Mouse (Mus musculus) liver, embryonic 16.5 days (tissue): ENCODE results near the gene Cblb. TPM values are rescaled to one million over a fixed set of nuclear protein-coding genes. Genes with fewer than 3 reads are reported as not detected.

Experiments used
- ATAC-seq: fragments of 200-750 bp; cut with Nextera tagmentation; 2 replicates; pipeline ENCODE4 v1.8.0; 2017; ENCODE audit warnings: low read depth, mild to moderate bottlenecking, moderate number of reproducible peaks, moderate library complexity
- H3K27ac ChIP-seq: fragments of 300-500 bp; sonication (generic); 2 replicates; pipeline ENCODE4 v1.5.1; 2014; ENCODE audit warnings: mild to moderate bottlenecking, low read length
- H3K27me3 ChIP-seq: fragments of 300-500 bp; sonication (generic); 2 replicates; pipeline ENCODE4 v1.6.1; 2014; ENCODE audit warnings: low read depth, low read length, mixed read lengths; ENCODE audit not compliant: control insufficient read depth, insufficient read depth
- H3K36me3 ChIP-seq: fragments of 300-500 bp; sonication (generic); 2 replicates; pipeline ENCODE4 v1.6.1; 2014; ENCODE audit warnings: mild to moderate bottlenecking; ENCODE audit not compliant: control insufficient read depth, insufficient read depth
- H3K4me1 ChIP-seq: fragments of 300-500 bp; sonication (generic); 2 replicates; pipeline ENCODE4 v1.6.1; 2014; ENCODE audit warnings: low read depth, low read length, mixed read lengths; ENCODE audit not compliant: control insufficient read depth
- H3K4me2 ChIP-seq: fragments of 300-500 bp; sonication (generic); 2 replicates; pipeline ENCODE4 v1.6.1; 2014; ENCODE audit warnings: low read depth, low read length, mixed read lengths
- H3K4me3 ChIP-seq: fragments of 300-500 bp; sonication (generic); 2 replicates; pipeline ENCODE4 v1.5.1; 2014; ENCODE audit warnings: low read depth, mild to moderate bottlenecking, low read length
- H3K9ac ChIP-seq: fragments of 300-500 bp; sonication (generic); 2 replicates; pipeline ENCODE4 v1.6.1; 2014; ENCODE audit warnings: low read depth, low read length
- H3K9me3 ChIP-seq: fragments of 300-500 bp; sonication (generic); replicated peaks from 2 replicates; pipeline ENCODE4 v1.6.1; 2016; ENCODE audit warnings: low read length; ENCODE audit not compliant: control insufficient read depth
- WGBS: fragments of 180-500 bp; shearing (Covaris S2); extraction: QIAGEN DNeasy Blood & Tissue Kit; methylation state at CpG from one replicate; pipeline ENCODE4 v1.1.7; 2014; ENCODE audit not compliant: insufficient replicate concordance; 5-methylcytosine and 5-hydroxymethylcytosine counted together
- polyA plus RNA-seq: library from polyadenylated mRNA; unstranded; fragments of >200 nt; fragmentation: Nextera tagmentation; extraction: Ambion mirVana; gene quantifications from 2 replicates; pipeline ENCODE4 v1.2.1, GENCODE M21; 2015

Cblb gene
- polyA plus RNA-seq, 1 experiment from 2014 or later, result 2.6 TPM

DNA sequence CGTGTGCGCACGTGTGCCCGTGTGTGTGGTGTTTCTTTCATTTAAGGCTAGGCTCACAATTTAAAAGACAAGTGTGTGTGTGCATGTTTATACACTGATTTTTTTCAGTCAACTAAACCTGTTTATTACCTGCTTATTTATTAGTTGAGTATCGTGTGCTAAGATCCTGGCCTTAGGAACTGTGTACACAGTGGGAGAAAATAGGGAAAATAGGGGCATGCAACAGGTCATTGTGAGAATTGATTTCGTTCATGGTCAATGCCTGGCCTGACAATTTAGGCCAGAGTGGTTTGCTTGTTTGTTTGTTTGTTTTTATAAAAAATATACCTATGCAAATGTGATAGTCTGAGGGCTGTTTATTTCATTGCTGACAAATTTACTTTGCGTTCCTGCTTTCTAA is 13.5 kb downstream of the Cblb start:
- Histone ChIP-seq H3K9ac (no peak overlapping the region), H3K27me3 (no peaks in the 10 kb centered on the region), H3K4me3 (no peak overlapping the region), H3K4me1 (no peaks in the 10 kb centered on the region), H3K9me3 (no peaks in the 10 kb centered on the region), H3K4me2 (no peak overlapping the region), H3K27ac (no peak overlapping the region), H3K36me3 (no peaks in the 10 kb centered on the region)
- no peak for ATAC-seq
- 80% methylated on average over 7 of the region's 7 CpGs for WGBS

DNA sequence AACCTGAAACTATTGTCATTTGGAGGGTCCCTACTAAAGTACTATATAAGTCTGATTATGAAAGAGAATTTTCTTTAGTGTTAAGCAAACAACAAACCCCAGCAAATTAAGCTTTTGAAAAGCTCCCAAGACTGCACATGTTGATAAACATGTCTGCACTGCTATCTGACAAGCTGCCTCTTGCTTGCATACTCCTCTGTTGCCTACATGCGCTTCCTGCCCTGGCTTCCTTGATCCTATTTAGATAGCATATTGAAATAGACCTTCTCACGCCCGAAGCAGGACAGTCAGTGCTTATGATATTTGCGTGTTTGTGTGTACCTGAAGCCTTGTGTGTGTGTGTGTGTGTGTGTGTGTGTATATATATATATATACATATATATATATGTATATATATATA is 14.0 kb downstream of the Cblb start:
- no peak overlapping the region for H3K9ac ChIP-seq
- H3K36me3 ChIP-seq, result no peaks in the 10 kb centered on the region
- 35% methylated on average over 4 of the region's 4 CpGs for WGBS
- no peak overlapping the region for H3K27ac ChIP-seq
- no peaks in the 10 kb centered on the region for H3K27me3 ChIP-seq
- no peaks in the 10 kb centered on the region for H3K4me1 ChIP-seq
- H3K4me2 ChIP-seq, result no peak overlapping the region
- no peak overlapping the region for H3K4me3 ChIP-seq
- H3K9me3 ChIP-seq, result no peaks in the 10 kb centered on the region
- ATAC-seq, result no peak

DNA sequence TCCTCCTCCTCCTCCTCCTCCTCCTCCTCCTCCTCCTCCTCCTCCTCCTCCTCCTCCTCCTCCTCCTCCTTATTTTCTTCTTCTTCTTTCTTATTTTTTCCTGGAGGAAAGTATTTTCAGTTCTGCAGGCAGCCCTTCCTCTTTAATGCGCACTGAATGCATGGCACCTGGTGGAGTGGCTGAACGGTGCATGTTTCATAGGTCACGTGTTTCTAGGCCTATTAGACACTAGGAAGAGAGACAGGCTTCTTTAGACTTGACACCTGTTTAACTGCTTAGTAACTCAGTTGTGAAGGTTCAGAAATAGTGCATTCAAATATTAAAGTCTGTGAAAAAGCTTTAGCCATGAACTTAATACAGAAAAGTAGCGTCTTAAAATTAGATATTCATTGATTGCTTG is 15.4 kb downstream of the Cblb start:
- WGBS, result 80% methylated on average over 4 of the region's 4 CpGs
- H3K27me3 ChIP-seq, result no peaks in the 10 kb centered on the region
- H3K4me1 ChIP-seq, result no peaks in the 10 kb centered on the region
- ATAC-seq, result no peak
- H3K36me3 ChIP-seq, result no peaks in the 10 kb centered on the region
- no peak overlapping the region for H3K4me2 ChIP-seq
- no peak overlapping the region for H3K4me3 ChIP-seq
- H3K27ac ChIP-seq, result no peak overlapping the region
- no peaks in the 10 kb centered on the region for H3K9me3 ChIP-seq
- H3K9ac ChIP-seq, result no peak overlapping the region

DNA sequence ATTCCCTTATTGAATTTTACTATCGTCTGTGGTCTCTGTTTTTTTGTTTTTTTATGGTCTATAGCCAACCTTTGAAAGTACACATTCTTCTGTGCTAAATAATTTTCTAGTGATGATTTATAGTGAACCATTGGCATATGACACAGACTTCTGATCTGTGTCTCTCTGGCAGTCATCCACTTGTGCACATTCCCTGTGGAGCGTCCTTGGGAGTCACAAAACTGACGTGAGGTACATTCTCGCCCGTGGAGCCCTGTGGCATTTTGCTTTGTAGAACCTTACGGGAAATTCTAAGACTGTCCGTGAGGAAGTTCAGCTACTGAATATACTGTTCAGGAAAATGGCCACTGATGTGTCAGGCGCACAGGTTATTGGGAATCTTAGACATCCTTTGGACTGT is 20.1 kb downstream of the Cblb start:
- 78% methylated on average over 8 of the region's 8 CpGs for WGBS
- Histone ChIP-seq H3K9ac (no peak overlapping the region), H3K4me3 (no peak overlapping the region), H3K36me3 (no peaks in the 10 kb centered on the region), H3K27ac (no peak overlapping the region), H3K9me3 (no peaks in the 10 kb centered on the region), H3K4me1 (no peaks in the 10 kb centered on the region), H3K27me3 (no peaks in the 10 kb centered on the region), H3K4me2 (no peak overlapping the region)
- no peak for ATAC-seq

DNA sequence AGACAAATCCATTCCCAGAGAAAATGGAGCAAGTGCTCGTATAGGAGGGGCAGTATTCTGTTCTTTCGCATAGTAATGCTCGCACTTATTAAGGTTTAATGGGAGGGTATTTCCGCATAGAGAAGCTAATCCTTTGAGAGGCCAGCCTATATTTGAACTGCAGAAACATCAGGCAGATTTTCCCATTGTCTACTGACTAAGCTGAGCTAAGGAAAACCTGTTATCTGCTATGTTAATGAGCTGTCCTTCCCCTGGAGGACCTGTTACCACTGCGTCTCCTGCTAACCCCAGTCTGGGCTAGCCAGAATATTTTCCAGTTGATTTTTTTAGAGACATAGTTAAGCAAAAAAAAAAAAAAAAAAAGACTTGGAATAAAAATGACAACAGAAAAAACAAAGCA is 21.7 kb downstream of the Cblb start:
- no peaks in the 10 kb centered on the region for H3K27me3 ChIP-seq
- no peak overlapping the region for H3K4me2 ChIP-seq
- WGBS, result 76% methylated on average over 5 of the region's 5 CpGs
- H3K27ac ChIP-seq, result no peak overlapping the region
- no peak overlapping the region for H3K4me3 ChIP-seq
- no peaks in the 10 kb centered on the region for H3K36me3 ChIP-seq
- H3K9me3 ChIP-seq, result no peaks in the 10 kb centered on the region
- H3K4me1 ChIP-seq, result peaks cover 3% of the 10 kb centered on the region; the same call in 1 of the 2 replicates
- no peak overlapping the region for H3K9ac ChIP-seq
- no peak for ATAC-seq

DNA sequence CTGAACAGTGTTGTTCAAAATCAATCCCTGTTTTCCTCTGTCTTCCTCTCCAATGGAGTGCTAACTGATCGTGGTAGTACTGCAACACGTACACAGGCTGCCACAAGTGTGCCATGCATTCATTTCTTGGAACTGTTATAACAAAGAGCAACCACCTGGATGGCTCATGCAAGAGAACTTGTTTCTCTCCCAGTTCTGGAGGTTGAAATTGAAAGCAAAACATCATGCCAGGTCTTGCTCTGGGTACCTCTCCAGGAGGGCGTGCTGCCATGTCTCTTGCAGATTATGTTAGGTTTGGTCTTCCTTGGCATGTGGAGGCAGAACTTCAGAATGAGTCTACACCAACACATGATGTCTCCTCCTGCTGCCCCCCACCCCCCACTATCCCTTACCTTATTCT is 24.2 kb downstream of the Cblb start:
- no peak overlapping the region for H3K9ac ChIP-seq
- WGBS, result 65% methylated on average over 3 of the region's 3 CpGs
- no peaks in the 10 kb centered on the region for H3K36me3 ChIP-seq
- peaks cover 13% of the 10 kb centered on the region for H3K4me1 ChIP-seq
- H3K27ac ChIP-seq, result no peak overlapping the region
- no peak for ATAC-seq
- H3K4me3 ChIP-seq, result no peak overlapping the region
- no peaks in the 10 kb centered on the region for H3K9me3 ChIP-seq
- H3K4me2 ChIP-seq, result no peak overlapping the region
- no peaks in the 10 kb centered on the region for H3K27me3 ChIP-seq

DNA sequence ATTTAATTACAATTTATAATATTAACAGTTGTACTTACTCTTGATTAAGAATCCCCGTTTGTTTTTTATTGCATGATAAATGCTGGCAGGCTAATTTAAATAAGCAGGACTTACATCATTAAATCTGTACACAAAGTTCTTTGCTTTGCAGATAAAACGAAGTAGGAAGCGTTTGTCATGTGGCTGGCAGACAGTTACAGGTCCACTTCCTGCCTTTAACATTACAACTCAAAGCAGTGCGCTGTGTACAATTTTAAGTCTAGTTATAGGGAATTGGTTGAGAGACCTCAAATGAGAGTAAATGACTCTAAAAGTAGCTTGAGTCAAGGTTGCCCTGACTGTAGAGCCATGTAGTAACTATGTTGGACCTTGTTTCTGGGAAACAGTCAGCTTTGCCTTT is 25.1 kb downstream of the Cblb start:
- peaks cover 22% of the 10 kb centered on the region for H3K4me1 ChIP-seq
- no peaks in the 10 kb centered on the region for H3K27me3 ChIP-seq
- H3K9me3 ChIP-seq, result no peaks in the 10 kb centered on the region
- no peak overlapping the region for H3K27ac ChIP-seq
- no peak overlapping the region for H3K4me3 ChIP-seq
- no peak overlapping the region for H3K4me2 ChIP-seq
- H3K36me3 ChIP-seq, result no peaks in the 10 kb centered on the region
- WGBS, result 25% methylated on average over 4 of the region's 4 CpGs
- ATAC-seq, result no peak
- H3K9ac ChIP-seq, result no peak overlapping the region

DNA sequence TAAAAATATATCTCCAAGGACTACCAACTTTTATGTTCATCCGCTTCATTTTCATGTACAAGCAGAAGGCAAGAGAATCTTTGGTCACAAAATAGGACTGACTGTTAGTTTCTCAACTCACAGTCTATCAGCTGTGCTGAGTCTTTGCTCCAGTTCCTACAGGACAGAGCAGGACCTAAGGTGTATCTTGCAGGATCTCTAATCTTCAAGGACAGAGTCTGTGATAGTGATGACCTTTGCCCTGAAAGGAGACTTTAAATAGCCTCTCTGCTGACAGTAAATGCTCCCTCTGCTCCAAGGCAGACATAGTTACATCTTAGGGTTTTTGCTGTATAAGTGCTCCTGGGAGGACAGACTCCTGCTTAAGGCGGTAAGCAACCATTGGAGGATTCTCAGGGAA is 26.3 kb downstream of the Cblb start:
- WGBS, result 72% methylated on average over 2 of the region's 2 CpGs
- no peak overlapping the region for H3K9ac ChIP-seq
- H3K27ac ChIP-seq, result no peak overlapping the region
- ATAC-seq, result no peak
- no peak overlapping the region for H3K4me3 ChIP-seq
- H3K9me3 ChIP-seq, result no peaks in the 10 kb centered on the region
- H3K27me3 ChIP-seq, result no peaks in the 10 kb centered on the region
- no peak overlapping the region for H3K4me2 ChIP-seq
- no peaks in the 10 kb centered on the region for H3K36me3 ChIP-seq
- H3K4me1 ChIP-seq, result peaks cover 31% of the 10 kb centered on the region

DNA sequence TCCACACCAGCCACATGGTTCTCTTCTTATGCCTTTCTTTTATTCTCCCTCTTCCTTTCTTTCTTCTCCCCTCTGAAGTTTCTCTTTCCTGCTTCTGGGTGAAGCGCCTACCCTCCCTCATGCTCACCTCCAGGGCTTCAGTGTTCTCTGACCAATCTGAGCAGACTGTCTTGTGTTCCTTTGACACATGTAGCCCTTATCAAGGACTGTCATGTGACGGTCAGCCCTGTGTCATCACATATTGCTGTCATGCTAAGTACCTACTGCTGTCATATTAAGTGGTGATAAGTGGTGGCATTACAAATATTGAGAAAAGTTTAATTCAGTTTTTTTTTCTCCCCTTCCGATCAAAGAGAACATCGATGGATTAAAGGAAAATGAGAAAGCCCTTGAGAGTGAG is 28.5 kb downstream of the Cblb start:
- Histone ChIP-seq H3K27me3 (no peaks in the 10 kb centered on the region), H3K4me1 (peaks cover 31% of the 10 kb centered on the region), H3K36me3 (no peaks in the 10 kb centered on the region), H3K4me2 (no peak overlapping the region), H3K27ac (no peak overlapping the region), H3K9me3 (no peaks in the 10 kb centered on the region), H3K4me3 (no peak overlapping the region), H3K9ac (no peak overlapping the region)
- 55% methylated on average over 4 of the region's 4 CpGs for whole genome bisulfite sequencing
- no peak for ATAC-seq
